Mouse (Mus musculus): Measurements from ENCODE around the gene Atp5j.

Atp5j gene

GRCm38 (mm10) chr16:84835441-84835822 lies at the start of gene Atp5j:
Gene Atp5j (minus strand): TSS chr16:84835625.
- peak; percentile 91 to 96 for DNase-seq (ENCODE audit: inconsistent age in 2 of 2, low spot score in 1 of 2)

GRCm38 (mm10) chr16:84884572-84884971 lies 49.1 kb upstream of the Atp5j start:
- no peak for DNase-seq (ENCODE audit: inconsistent age in 2 of 2, low spot score in 1 of 2)

GRCm38 (mm10) chr16:84881754-84882321 lies 46.4 kb upstream of the Atp5j start:
- DNase-seq (ENCODE audit: inconsistent age in 2 of 2, low spot score in 1 of 2): no peak

- DNase-seq (ENCODE audit: inconsistent age in 2 of 2, low spot score in 1 of 2): no peak
Measured at GRCm38 (mm10) chr16:84881168-84881567, 45.7 kb upstream of the Atp5j start.

- peak; percentile 47 to 89 for DNase-seq (ENCODE audit: inconsistent age in 2 of 2, low spot score in 1 of 2)
Measured at GRCm38 (mm10) chr16:84879146-84879545, 43.7 kb upstream of the Atp5j start.

- no peak for DNase-seq (ENCODE audit: inconsistent age in 2 of 2, low spot score in 1 of 2)
Measured at GRCm38 (mm10) chr16:84876082-84876481, 40.7 kb upstream of the Atp5j start.

- no peak for DNase-seq (ENCODE audit: inconsistent age in 2 of 2, low spot score in 1 of 2)
Measured at GRCm38 (mm10) chr16:84875718-84876035, 40.3 kb upstream of the Atp5j start.

GRCm38 (mm10) chr16:84875012-84875717 lies 39.7 kb upstream of the Atp5j start:
- DNase-seq (ENCODE audit: inconsistent age in 2 of 2, low spot score in 1 of 2): no peak

GRCm38 (mm10) chr16:84873805-84874204 lies 38.4 kb upstream of the Atp5j start:
- no peak for DNase-seq (ENCODE audit: inconsistent age in 2 of 2, low spot score in 1 of 2)

- no peak for DNase-seq (ENCODE audit: inconsistent age in 2 of 2, low spot score in 1 of 2)
Measured at GRCm38 (mm10) chr16:84864656-84865055, 29.2 kb upstream of the Atp5j start.

- DNase-seq (ENCODE audit: inconsistent age in 2 of 2, low spot score in 1 of 2): no peak
Measured at GRCm38 (mm10) chr16:84853492-84853891, 18.1 kb upstream of the Atp5j start.

GRCm38 (mm10) chr16:84838576-84838975 lies 3.2 kb upstream of the Atp5j start:
- DNase-seq (ENCODE audit: inconsistent age in 2 of 2, low spot score in 1 of 2): no peak

GRCm38 (mm10) chr16:84835823-84836743 lies 658 bp upstream of the Atp5j start:
- peak; percentile 63 to 89 for DNase-seq (ENCODE audit: inconsistent age in 2 of 2, low spot score in 1 of 2)

GRCm38 (mm10) chr16:84834745-84835440 lies 532 bp downstream of the Atp5j start, which contains the start of gene Gabpa:
Gene Gabpa (plus strand): TSS chr16:84834925.
- peak; percentile 96 to 97 for DNase-seq (ENCODE audit: inconsistent age in 2 of 2, low spot score in 1 of 2)

GRCm38 (mm10) chr16:84834344-84834743 lies 1.1 kb downstream of the Atp5j start:
- DNase-seq (ENCODE audit: inconsistent age in 2 of 2, low spot score in 1 of 2): no peak

- peak in 1 of 2 experiments; percentile 60 for DNase-seq (ENCODE audit: inconsistent age in 2 of 2, low spot score in 1 of 2)
Measured at GRCm38 (mm10) chr16:84832736-84833135, 2.7 kb downstream of the Atp5j start.

GRCm38 (mm10) chr16:84831696-84832095 lies 3.7 kb downstream of the Atp5j start:
- DNase-seq (ENCODE audit: inconsistent age in 2 of 2, low spot score in 1 of 2): peak; percentile 37 to 74

GRCm38 (mm10) chr16:84825009-84825408 lies 10.4 kb downstream of the Atp5j start:
- DNase-seq (ENCODE audit: inconsistent age in 2 of 2, low spot score in 1 of 2): peak in 1 of 2 experiments; percentile 45

GRCm38 (mm10) chr16:84817423-84817822 lies 18.0 kb downstream of the Atp5j start:
- DNase-seq (ENCODE audit: inconsistent age in 2 of 2, low spot score in 1 of 2): peak in 1 of 2 experiments; percentile 72

GRCm38 (mm10) chr16:84814511-84814910 lies 20.9 kb downstream of the Atp5j start:
- DNase-seq (ENCODE audit: inconsistent age in 2 of 2, low spot score in 1 of 2): no peak

- DNase-seq (ENCODE audit: inconsistent age in 2 of 2, low spot score in 1 of 2): no peak
Measured at GRCm38 (mm10) chr16:84813852-84814251, 21.6 kb downstream of the Atp5j start.
